Mouse (Mus musculus): ENCODE results near the gene Borcs7. TPM values are rescaled to one million over a fixed set of nuclear protein-coding genes. Genes with fewer than 3 reads are reported as not detected.

Borcs7 gene
- polyA plus RNA-seq, 1 experiment from 2014 or later = 26.7 TPM

DNA sequence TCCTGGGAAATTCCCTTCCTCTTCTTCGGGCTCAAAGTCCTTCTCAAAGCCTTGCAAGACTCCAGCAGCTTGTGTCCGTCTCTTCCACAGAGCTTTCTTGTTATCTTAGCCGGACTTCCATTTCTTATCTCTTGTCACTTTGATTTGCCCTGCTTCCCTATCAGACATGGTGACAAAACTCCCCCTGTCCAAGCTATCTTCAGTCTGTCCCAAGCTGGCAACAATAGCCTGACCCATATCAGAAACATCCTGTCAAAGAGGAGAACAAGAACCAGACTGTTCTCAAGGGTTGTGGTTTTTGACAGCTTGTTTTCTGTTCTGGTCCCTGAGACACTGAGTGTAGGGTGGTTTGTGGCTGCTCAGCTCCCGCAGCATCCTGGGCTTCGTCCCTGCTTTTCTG, 45.5 kb downstream of the Borcs7 start:
- H3K27ac ChIP-seq (ENCODE audit: low read depth, low read length) = no peak overlapping the region
- no peaks in the 10 kb centered on the region for H3K9me3 ChIP-seq (ENCODE audit: control insufficient read depth, low read length)
- H3K4me2 ChIP-seq (ENCODE audit: low read length) = no peak overlapping the region
- H3K9ac ChIP-seq (ENCODE audit: low read depth, low read length) = no peak overlapping the region
- H3K4me3 ChIP-seq (ENCODE audit: low read length) = no peak overlapping the region
- no peaks in the 10 kb centered on the region for H3K36me3 ChIP-seq (ENCODE audit: control insufficient read depth, insufficient read depth, low read length)
- 66% methylated on average over 5 of the region's 5 CpGs for WGBS
- no peaks in the 10 kb centered on the region for H3K27me3 ChIP-seq (replicated peaks; ENCODE audit: control insufficient read depth, insufficient read depth, low read length)
- no peak for ATAC-seq
- no peaks in the 10 kb centered on the region for H3K4me1 ChIP-seq (ENCODE audit: control insufficient read depth, insufficient read depth, low read depth, low read length)

DNA sequence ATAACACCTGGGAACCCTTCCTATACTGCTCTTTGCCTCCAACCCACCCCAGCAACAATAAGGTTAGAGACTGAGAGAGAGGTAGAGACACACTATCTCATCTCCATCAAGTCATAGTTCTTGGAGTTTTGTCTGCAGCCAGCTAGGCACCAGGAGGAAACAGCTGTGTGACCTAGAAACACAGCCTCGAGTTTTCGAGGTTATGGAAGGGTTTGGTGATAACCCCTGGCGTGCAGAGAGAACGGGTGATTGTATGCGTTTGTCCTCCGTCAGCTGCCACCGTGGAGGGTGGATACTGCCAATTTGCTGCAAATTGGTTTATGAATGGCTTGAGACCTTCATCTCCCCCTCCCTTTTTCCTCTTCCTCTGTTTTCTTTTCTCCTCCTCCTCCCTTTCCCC, 47.4 kb downstream of the Borcs7 start:
- WGBS = 82% methylated on average over 7 of the region's 7 CpGs
- no peaks in the 10 kb centered on the region for H3K9me3 ChIP-seq (ENCODE audit: control insufficient read depth, low read length)
- no peak for ATAC-seq

DNA sequence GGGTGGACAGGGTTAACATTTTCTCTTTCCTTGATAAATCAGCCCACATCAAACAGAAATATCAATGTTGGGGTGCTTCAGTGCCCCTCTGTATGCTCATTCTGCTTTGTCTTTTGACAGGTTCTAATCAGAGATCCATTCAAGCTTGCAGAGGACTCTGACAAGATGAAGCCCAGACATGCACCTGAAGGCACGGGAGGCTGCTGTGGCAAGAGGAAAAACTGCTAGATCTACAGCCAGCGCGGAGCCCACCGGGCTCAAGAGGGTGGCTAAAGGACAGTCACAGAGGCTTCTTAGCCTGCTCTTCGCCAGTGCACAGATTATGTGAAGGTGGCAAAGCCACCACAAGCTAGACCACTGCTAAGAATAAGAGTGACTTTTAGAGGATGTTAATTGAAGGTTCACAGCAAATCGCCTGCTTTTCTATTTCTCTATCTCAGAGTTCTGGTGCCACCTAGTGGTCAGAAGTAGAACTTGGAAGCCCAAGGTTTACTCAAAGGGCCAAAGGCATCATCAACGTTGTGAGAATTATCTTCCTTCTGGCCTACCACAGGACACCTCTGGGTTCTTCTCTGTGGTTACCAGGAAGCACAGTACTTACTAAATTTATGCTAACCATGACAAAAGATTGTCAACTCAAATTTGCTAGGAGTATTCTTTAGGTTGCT, 50.8 kb downstream of the Borcs7 start:
- Histone ChIP-seq H3K9ac (ENCODE audit: low read depth, low read length) (no peak overlapping the region), H3K4me3 (ENCODE audit: low read length) (no peak overlapping the region), H3K27ac (ENCODE audit: low read depth, low read length) (no peak overlapping the region), H3K4me2 (ENCODE audit: low read length) (no peak overlapping the region), H3K36me3 (ENCODE audit: control insufficient read depth, insufficient read depth, low read length) (no peaks in the 10 kb centered on the region), H3K9me3 (ENCODE audit: control insufficient read depth, low read length) (no peaks in the 10 kb centered on the region), H3K4me1 (ENCODE audit: control insufficient read depth, insufficient read depth, low read depth, low read length) (no peaks in the 10 kb centered on the region), H3K27me3 (replicated peaks; ENCODE audit: control insufficient read depth, insufficient read depth, low read length) (no peaks in the 10 kb centered on the region)
- ATAC-seq = peak; percentile 40; the same call in 1 of the 2 replicates
- 53% methylated on average over 7 of the region's 7 CpGs for WGBS

More for the DNA sequence above, 47.4 kb downstream of the Borcs7 start:
- Histone ChIP-seq H3K27ac (ENCODE audit: low read depth, low read length) (no peak overlapping the region), H3K4me2 (ENCODE audit: low read length) (no peak overlapping the region), H3K27me3 (replicated peaks; ENCODE audit: control insufficient read depth, insufficient read depth, low read length) (no peaks in the 10 kb centered on the region), H3K36me3 (ENCODE audit: control insufficient read depth, insufficient read depth, low read length) (no peaks in the 10 kb centered on the region), H3K4me3 (ENCODE audit: low read length) (no peak overlapping the region), H3K9ac (ENCODE audit: low read depth, low read length) (no peak overlapping the region), H3K4me1 (ENCODE audit: control insufficient read depth, insufficient read depth, low read depth, low read length) (no peaks in the 10 kb centered on the region)

DNA sequence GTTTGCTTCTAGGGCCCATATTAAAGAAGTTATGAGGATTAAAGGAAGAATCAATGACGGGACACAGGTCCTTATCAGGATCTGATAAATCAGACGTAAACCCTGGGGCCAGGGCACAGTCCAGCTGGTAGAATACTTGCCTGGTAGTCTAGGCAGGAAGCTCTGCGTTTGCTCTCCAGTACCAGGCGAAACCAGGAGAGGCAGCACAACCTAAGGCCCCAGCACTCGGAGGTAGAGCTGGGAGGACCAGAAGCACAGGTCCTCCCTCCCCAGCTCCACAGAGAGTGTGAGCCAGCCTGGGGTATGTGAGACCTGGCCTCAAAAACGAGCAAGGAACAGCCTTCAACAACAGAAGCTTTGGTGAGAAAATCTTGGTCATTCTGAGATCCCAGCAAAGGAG, 51.9 kb downstream of the Borcs7 start:
- 47% methylated on average over 6 of the region's 6 CpGs for WGBS
- no peak overlapping the region for H3K27ac ChIP-seq (ENCODE audit: low read depth, low read length)
- no peak overlapping the region for H3K9ac ChIP-seq (ENCODE audit: low read depth, low read length)
- H3K9me3 ChIP-seq (ENCODE audit: control insufficient read depth, low read length) = no peaks in the 10 kb centered on the region
- ATAC-seq = no peak
- no peaks in the 10 kb centered on the region for H3K4me1 ChIP-seq (ENCODE audit: control insufficient read depth, insufficient read depth, low read depth, low read length)
- no peaks in the 10 kb centered on the region for H3K27me3 ChIP-seq (replicated peaks; ENCODE audit: control insufficient read depth, insufficient read depth, low read length)
- H3K4me2 ChIP-seq (ENCODE audit: low read length) = no peak overlapping the region
- no peak overlapping the region for H3K4me3 ChIP-seq (ENCODE audit: low read length)
- no peaks in the 10 kb centered on the region for H3K36me3 ChIP-seq (ENCODE audit: control insufficient read depth, insufficient read depth, low read length)

DNA sequence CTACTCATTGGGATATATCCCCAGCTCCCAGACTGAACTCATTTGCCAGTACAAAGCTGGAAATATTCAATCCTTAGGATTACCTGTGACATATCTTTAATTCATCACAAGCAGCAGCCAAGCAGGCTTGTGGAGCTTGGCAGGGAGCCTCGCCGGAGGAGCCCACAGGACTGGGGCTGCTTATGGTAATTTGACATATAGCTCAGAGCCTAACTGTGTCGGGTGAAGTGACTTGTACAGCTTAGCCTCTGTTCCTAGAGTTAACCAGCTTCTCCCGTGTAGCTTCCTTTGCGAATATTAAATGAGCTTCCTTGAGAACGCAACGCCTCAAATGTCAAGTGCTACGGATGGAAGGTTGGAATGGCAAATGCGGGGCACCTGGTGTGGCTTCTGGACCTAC, 55.0 kb downstream of the Borcs7 start:
- H3K27me3 ChIP-seq (replicated peaks; ENCODE audit: control insufficient read depth, insufficient read depth, low read length) = no peaks in the 10 kb centered on the region
- H3K4me2 ChIP-seq (ENCODE audit: low read length) = no peak overlapping the region
- H3K4me1 ChIP-seq (ENCODE audit: control insufficient read depth, insufficient read depth, low read depth, low read length) = no peaks in the 10 kb centered on the region
- no peaks in the 10 kb centered on the region for H3K36me3 ChIP-seq (ENCODE audit: control insufficient read depth, insufficient read depth, low read length)
- no peak overlapping the region for H3K27ac ChIP-seq (ENCODE audit: low read depth, low read length)
- no peak overlapping the region for H3K4me3 ChIP-seq (ENCODE audit: low read length)
- no peak for ATAC-seq
- H3K9me3 ChIP-seq (ENCODE audit: control insufficient read depth, low read length) = no peaks in the 10 kb centered on the region
- H3K9ac ChIP-seq (ENCODE audit: low read depth, low read length) = no peak overlapping the region
- 63% methylated on average over 9 of the region's 9 CpGs for WGBS

DNA sequence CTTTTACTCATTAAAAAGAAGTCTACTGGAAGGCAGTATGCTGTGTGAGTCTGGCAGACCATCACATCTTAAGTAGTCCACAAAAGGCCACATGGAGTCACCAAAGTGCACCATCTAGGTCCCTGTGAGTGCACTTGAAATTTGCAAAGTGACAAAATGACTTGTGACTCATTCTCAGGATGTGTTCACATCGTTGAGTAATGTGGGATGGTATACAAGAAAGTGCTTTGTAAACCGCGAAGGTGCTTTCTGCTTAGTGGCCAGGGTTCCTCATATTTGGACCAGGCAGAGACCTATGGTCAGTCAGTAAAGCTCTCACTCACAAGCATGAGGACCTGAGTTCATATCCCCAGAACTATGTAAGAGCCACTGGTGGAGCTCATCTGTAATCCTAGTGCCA, 58.1 kb downstream of the Borcs7 start:
- H3K27ac ChIP-seq (ENCODE audit: low read depth, low read length) = no peak overlapping the region
- no peaks in the 10 kb centered on the region for H3K9me3 ChIP-seq (ENCODE audit: control insufficient read depth, low read length)
- 85% methylated on average over 3 of the region's 3 CpGs for whole genome bisulfite sequencing

DNA sequence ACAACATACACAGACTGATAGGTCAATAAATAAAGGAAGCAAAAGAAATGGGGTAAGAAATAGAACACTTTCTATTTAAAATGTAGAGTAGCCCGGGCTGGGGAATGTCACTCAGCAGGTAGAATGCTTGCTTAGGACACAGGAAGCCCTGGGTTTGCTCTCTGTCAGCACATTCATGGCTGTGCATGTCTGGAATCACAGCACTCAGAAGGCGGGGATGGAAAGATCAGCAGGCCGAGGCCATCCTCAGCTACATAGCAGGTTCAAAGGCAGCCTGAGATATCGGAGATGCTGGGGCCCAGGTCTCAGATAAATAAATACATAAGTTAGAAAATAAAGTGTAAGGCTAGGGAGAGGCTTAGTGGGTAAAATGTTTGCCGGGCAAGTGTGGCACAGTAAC, 62.5 kb downstream of the Borcs7 start:
- no peak overlapping the region for H3K4me3 ChIP-seq (ENCODE audit: low read length)
- H3K27ac ChIP-seq (ENCODE audit: low read depth, low read length) = no peak overlapping the region
- H3K4me1 ChIP-seq (ENCODE audit: control insufficient read depth, insufficient read depth, low read depth, low read length) = no peaks in the 10 kb centered on the region
- no peaks in the 10 kb centered on the region for H3K27me3 ChIP-seq (replicated peaks; ENCODE audit: control insufficient read depth, insufficient read depth, low read length)
- WGBS = 93% methylated on average over 5 of the region's 5 CpGs
- no peaks in the 10 kb centered on the region for H3K36me3 ChIP-seq (ENCODE audit: control insufficient read depth, insufficient read depth, low read length)
- no peak for ATAC-seq
- no peaks in the 10 kb centered on the region for H3K9me3 ChIP-seq (ENCODE audit: control insufficient read depth, low read length)
- H3K9ac ChIP-seq (ENCODE audit: low read depth, low read length) = no peak overlapping the region
- no peak overlapping the region for H3K4me2 ChIP-seq (ENCODE audit: low read length)

More for the DNA sequence above, 58.1 kb downstream of the Borcs7 start:
- no peak for ATAC-seq
- H3K4me1 ChIP-seq (ENCODE audit: control insufficient read depth, insufficient read depth, low read depth, low read length) = no peaks in the 10 kb centered on the region
- H3K4me3 ChIP-seq (ENCODE audit: low read length) = no peak overlapping the region
- no peak overlapping the region for H3K4me2 ChIP-seq (ENCODE audit: low read length)
- H3K9ac ChIP-seq (ENCODE audit: low read depth, low read length) = no peak overlapping the region
- H3K36me3 ChIP-seq (ENCODE audit: control insufficient read depth, insufficient read depth, low read length) = no peaks in the 10 kb centered on the region
- H3K27me3 ChIP-seq (replicated peaks; ENCODE audit: control insufficient read depth, insufficient read depth, low read length) = no peaks in the 10 kb centered on the region

Other genes with a start within 250 kb of the Borcs7 start
- 23.4 and 27.6 TPM in 2 replicates for gene Trim8, start 188.2 kb upstream of the Borcs7 start, polyA plus RNA-seq (2015; fragmentation: Nextera tagmentation; extraction: Ambion mirVana)
- 211 and 247 TPM in 2 replicates for gene Arl3, start 116.7 kb upstream of the Borcs7 start, polyA plus RNA-seq (2015; fragmentation: Nextera tagmentation; extraction: Ambion mirVana)
- 9.9 and 10.5 TPM in 2 replicates for gene Sfxn2, start 116.5 kb upstream of the Borcs7 start, polyA plus RNA-seq (2015; fragmentation: Nextera tagmentation; extraction: Ambion mirVana)
- 32.0 and 40.0 TPM in 2 replicates for gene Wbp1l, start 90.8 kb upstream of the Borcs7 start, polyA plus RNA-seq (2015; fragmentation: Nextera tagmentation; extraction: Ambion mirVana)
- not detected in 2 replicates for gene Cyp17a1, start 16.7 kb upstream of the Borcs7 start, polyA plus RNA-seq (2015; fragmentation: Nextera tagmentation; extraction: Ambion mirVana)
- gene As3mt, start 17.6 kb downstream of the Borcs7 start, polyA plus RNA-seq (2015; fragmentation: Nextera tagmentation; extraction: Ambion mirVana) = 38.0 and 38.6 TPM in 2 replicates
- 5.8 and 6.6 TPM in 2 replicates for gene Cnnm2, start 71.7 kb downstream of the Borcs7 start, polyA plus RNA-seq (2015; fragmentation: Nextera tagmentation; extraction: Ambion mirVana)